Mouse (Mus musculus): ENCODE data around the gene Vamp8.

Gene Vamp8

DNA sequence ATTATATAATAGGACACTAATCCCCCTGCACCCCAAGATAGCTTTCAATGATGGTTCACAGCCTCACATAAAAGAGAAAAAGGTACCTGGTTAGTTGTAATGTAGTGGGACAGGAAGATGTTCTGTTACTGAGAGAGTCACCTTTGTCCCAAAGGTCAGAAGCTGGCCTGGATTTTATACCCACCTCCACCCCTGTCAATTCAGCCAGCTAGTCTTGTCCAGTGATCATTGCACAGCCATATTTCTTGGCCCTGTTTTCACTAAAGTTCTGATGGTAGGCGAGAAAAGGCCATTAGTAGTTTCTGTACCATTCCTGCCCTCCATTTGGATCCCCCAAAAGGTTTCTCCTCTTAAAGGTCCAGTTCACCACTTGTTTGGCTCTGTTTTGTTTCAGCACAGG is 36.5 kb downstream of the Vamp8 start:
- no peak for DNase-seq (ENCODE audit: low spot score in 2 of 2)

DNA sequence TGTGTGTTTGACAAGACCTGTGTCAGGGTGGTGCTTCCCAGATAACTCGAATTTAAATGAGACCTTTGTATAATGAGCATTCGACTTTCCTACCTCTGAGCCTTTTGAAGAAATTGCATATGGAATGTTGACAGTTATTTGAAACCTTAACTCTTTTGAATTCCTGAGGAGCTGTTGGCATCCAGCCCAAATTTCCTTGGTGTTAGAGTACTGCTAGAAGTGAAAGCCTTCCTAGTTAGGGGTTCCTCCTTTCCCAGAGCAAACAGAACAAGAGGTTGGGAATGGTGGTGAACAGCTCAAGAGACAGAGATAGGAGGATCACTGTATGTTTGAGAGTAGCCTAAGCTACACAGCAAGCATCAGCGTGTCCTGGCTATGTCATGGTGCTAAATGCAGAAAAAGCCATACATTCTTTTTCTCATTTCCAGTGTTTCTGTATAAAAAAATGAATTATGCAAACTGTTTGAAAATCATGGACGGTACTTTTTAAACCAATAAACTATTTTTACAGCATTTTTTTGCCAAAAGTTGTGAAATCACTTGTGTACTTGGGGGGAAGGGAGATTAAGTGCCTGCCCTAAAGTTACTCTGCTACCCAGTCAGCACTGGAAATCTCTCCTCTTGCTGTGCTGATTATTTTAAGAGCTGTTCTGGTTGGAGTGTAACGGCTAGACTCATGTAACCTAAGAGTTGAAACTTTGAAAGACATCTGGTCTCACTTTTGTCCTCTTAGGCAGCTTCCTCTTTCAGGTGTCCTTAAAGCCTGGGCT is 37.7 kb downstream of the Vamp8 start:
- no peak for DNase-seq (ENCODE audit: low spot score in 2 of 2)

DNA sequence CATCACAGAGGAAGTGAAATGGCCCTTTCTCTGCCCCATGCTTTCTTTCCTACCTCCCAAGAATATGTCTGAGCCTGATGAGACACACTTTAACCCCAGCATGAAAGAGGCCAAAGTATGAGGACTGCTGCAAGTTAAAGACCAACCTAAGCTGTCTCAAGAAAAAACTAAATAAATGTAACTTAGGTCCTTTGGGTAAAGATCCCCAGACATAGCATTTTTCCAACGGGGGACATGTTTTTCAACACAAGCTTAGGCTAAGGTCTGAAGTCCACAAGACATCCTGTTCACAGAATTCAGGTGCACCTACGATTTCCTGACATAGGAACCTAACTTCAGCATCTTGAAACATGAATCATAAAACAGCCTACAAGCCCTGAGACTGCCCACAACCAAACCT is 40.3 kb downstream of the Vamp8 start:
- DNase-seq (ENCODE audit: low spot score in 2 of 2) = no peak

DNA sequence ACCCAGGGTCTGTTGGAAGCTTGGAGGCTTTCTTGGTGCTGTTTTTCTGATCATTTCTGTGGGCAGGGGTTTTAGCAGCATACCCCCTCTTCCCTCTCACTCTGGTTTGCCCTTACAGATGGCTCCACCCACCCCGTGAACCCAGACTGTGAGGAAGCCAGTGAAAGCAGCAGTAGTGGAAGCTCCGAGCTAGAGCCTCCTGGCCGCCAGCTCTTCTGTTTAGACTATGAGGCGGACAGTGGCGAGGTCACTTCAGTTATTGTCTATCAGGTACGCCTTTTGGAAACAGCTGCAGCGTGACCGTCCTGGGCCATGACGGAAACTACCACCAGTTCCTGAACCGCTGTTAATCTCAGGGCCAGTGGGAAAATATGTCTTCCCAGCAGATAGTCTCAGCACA is 42.1 kb downstream of the Vamp8 start:
- DNase-seq (ENCODE audit: low spot score in 2 of 2) = no peak

DNA sequence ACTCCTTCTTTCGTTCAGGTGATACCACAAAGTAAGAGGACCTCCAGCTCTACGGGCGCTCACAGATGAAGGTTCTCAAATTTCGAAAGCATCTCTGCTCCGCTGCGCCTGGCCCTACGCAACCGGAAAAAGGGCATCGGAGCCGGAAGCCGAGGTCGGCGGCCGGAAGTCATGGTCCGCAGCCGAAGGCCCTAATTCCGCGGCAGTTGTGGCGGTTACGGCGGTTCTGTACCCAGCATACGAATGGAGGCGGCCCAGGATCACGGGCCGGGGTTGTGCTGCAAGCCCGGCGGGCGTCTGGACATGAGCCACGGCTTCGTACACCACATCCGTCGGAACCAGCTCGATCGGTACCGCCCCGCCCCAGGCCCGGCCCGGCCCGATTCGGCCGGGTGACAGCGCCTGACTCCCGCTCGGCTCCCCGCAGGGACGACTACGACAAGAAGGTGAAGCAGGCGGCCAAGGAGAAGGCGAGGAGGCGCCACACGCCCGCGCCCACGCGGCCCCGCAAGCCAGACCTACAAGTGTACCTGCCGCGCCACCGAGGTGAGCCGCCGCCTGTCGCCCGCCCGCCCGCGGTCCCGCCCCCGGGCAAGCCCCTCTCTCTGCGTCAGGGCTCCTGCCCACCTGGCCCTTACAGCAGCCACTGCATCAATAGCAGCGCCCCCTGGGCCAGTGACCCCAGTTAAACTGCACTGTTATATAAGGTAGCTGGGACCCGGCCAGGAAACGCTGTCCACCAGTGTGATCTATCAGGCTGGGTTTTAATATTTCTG is 43.1 kb downstream of the Vamp8 start, which contains the start of gene 0610030E20Rik:
0610030E20Rik (plus strand) TSS at position 152 of the 776 bp plus-strand sequence.
- peak; percentile 72 to 75 for DNase-seq (ENCODE audit: low spot score in 2 of 2)

DNA sequence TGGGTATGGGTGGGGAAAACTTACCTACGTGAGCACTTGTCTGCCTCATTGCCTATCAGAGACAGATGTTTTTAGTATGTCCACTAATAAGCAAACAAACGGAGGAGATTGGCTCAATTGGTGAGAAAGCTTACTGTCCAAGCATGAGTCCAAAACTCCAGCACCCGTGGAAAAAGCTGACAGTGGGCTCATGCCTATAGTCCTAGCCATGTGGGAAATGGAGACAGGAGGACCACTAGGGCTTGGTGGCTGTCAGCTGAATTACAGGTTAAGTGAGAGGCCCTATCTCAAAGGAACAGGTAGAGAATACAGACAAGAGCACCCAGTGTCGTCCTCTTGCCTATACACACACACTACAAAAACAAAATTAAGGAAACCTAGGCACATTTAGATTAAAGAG is 44.2 kb downstream of the Vamp8 start:
- DNase-seq (ENCODE audit: low spot score in 2 of 2) = no peak

DNA sequence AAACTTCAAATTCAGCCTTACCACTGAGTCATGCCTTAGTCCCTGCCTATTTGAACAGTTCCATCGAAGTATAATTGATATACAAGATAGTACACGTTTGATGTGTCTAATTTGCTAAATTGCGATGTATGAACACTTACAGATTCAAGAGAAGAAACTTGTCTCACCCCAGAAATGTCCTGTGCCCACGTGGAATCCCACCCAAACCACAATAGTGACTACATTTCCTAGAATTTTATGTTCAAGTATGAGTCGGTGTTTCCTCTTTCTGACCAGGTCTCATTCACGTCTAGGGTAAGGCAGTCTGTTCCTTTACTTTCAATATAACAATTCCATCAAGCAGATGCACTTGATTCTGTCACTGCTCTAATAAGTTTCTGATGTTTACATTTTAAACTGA is 44.9 kb downstream of the Vamp8 start:
- no peak for DNase-seq (ENCODE audit: low spot score in 2 of 2)

DNA sequence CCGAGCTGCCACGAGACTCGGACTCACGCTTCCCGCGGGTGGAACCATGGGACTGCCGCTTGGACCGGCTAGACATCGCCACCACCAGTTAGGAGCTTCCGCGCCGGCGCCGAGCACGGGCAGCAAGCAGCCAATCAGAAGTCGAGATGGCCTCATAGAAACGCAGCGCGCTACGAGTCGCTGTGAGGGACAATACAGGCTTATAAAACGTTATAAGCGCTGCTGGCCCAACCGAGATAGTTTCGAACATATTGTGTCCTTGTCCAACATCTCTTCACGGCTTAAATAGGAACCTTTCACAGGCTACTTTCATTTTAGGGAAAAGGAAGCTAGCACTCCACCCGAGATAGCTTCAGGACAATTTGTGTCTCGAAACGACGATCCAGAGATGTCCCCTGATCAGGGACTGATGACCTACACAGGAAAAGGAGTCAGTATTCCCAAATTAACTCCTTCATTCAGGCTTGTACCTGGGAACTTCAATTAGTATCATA is 45.4 kb downstream of the Vamp8 start, which contains the start of gene Usp39:
Usp39 (minus strand) TSS at position 111 of the 494 bp plus-strand sequence.
- DNase-seq (ENCODE audit: low spot score in 2 of 2) = peak; percentile 83 to 89

DNA sequence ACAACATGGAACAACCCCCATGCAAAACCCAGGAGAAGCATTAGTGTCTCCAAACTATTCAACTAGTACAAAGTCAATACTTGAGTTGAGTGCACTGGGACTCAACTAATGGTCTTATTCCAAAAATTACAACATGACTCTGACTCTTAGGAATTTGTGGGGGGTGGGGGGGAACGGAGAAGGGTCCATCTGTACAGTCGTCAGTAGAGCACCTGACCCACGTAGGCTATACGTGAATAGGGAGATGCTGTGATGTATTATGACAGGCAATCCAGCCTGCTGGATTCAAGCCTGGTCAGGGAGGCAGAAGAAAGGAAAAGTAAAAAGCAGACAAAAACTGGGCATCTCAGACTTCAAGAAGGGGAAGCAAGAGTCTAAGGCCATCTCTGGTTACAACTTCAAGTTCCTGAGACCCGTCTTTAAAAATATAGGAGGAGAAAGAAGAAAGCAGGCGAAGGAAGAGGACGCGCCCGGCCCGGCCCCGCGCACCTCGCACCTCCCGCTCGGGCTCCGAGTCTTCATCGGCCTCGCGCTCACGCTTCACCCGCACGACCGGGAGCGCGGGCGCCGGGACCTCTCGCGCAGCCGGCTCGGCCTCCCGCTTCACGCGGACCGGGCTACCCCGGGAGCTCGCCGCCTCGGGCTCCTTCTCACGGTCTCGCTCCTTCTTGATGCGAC is 46.0 kb downstream of the Vamp8 start:
- no peak for DNase-seq (ENCODE audit: low spot score in 2 of 2)

DNA sequence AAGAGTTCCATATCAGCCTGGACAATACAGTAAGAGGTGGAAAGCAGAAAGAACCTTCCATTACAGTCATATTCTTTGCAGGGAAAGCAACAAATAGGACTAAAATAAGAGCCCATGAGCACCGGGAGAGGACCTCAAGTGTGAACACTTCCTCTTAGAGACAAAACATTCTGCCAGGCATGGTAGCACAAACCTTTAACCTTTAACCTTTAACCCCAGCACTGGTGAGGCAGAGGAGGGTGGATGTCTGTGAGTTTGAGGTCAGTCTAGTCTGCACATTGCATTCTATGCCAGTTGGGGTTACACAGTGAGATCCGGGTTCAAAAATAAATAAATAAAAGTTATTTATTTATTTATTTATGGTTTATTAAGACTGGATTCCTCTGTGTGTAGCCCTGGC is 50.0 kb downstream of the Vamp8 start:
- no peak for DNase-seq (ENCODE audit: low spot score in 2 of 2)

Measured in natural killer cell, adult 2 months (primary cell).